Mouse (Mus musculus) right cerebral cortex, postnatal 10 days (tissue): ENCODE results near the gene Pom121.

Experiments
- DNase-seq, 2 experiments: peaks; one replicate each; pipeline ENCODE4 v3.0.0; 2021; ENCODE audit warnings: low spot score in 2 of 2

The Pom121 gene

DNA sequence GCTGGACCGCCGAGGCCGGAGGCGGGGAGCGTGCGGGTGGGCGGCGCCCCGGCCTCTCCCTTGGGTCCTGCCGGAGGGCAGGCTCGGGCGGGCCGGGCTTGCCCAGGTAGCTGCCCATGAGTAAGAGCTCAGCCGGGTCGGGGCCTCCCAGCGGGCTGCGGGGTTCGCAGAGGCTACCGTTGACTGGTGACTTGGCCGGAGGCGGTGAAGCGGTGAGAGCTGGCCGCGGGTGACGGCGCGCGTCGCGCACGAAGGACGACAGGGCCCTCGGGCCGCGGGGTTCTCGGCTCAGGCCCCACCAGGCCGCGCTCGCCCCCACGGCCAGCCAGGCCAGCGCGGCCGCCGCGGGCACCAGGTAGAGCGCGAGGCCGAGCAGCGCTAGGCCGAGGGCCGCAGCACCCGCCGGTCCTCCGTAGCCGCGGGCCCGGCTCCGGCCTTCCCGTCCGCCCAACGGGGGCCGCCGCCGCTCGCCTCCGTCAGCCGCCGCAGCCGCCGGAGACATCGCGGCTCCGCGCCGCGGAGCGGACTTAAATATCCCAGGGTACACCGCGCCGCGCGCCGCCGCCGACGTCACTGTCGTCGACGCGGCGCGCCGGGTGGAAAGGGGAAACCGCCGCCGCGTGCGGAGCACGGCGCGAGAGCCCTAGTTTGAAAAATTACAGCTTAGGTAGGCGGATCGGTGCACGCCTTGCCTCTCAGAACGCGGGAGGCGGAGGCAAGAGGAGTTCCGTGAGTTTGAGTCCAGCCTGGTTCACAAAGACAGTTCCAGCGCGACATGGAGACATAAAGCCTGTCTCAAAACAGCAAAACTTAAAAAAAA is at the start of gene Pom121:
TSS of gene Pom121 (minus strand) at position 543 of the 820 bp plus-strand sequence.
- peak; percentile 90 to 91 for DNase-seq

DNA sequence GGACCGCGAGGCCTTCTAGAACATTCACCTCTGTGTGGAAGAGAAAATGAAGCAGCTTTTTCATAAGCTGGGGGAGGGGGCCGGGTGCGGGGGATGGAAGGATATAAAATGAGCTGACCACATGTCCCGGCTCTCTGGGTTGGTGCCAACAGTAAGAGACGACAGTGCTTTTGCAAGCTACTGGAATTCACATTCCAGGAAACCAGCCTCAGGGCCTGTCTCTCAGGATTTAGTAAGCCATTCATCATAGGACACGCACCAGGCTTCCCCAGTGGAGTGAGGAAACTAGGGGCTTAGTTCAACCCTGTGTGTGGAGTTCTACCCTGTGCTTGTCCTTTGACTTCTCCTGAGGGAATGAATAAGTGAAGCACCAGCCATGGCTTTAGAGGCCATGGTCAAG is 48.1 kb upstream of the Pom121 start:
- no peak for DNase-seq

- no peak for DNase-seq
Observed at GRCm38 (mm10) chr5:135435039-135435438, 40.7 kb upstream of the Pom121 start.

DNA sequence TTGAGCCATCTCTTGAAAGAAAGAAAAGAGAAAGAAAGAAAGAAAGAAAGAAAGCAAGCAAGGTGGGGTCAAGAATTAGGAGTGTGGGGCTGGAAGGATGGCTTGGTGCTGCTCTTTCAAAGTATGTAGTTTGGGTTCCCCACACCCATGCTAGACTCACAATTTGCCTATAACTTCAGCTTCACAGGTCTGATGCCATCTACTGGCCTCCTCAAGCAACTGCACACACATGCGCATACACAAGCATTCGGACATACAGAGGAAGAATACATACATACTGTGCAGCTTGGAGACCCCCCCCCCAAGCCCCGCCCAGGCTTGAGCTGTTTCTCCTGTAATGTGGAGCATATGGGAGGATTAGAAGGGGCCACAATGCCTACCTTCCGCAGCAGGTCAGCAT is 39.5 kb upstream of the Pom121 start:
- DNase-seq = no peak

DNA sequence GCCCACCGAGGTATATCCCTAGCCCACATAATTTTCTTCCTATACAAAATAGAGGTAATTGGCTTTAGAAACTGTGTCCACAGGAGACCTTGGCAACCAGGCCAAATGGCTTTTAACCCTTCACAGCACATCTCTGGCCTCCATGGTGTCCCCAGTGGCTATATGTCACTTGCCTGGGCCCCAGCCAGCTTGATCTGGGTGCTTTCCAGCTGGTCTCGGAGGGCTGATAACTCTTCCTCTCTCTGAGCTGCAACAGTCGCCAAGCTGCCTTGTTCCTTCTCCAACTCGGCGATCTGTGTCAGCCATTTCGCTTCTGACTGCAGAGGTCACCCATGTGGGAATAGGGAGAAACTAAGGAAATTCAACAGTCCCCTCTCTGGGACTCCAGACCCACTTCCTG is 36.8 kb upstream of the Pom121 start:
- no peak for DNase-seq

- no peak for DNase-seq
Observed at GRCm38 (mm10) chr5:135428786-135429185, 34.4 kb upstream of the Pom121 start.

DNA sequence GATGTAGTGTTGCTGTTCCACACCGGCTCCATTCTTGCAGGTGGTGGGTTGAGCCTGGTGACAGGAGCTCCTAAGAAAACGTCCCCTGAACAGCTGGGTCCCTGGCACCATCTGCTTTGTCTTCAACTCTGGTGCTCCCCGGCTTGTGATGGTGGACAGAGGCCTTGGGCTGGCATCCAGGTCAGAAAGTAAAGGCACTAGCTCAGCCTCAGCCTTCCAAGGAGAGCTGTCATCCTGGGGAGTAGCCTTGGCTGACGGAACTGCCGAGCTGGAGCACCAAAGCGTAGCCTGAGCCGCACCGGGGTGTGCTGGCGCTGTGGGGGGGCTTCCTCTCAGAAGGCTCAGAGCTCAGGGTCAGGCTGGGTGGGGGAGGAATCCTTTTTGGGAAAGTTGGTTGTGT is 15.9 kb upstream of the Pom121 start:
- no peak for DNase-seq

DNA sequence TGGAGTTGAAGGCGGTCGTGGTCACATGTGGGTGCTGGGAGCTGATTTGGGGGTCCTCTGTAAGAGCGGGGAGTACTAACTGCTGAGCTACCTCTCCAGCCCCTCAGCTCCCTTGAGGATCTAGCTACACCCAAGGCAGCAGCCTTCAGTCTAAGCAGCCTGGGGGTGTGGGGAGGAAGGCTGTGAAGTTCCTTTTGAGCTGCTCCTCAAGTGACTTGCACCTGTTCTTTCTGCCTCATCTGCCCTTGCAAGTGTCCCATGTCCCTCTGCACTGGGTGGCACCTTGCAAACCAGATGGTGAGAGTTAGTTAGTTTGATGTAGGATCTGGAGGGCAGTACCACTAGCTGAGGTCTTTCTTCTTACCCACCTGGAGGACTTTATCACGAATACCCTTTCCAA is 13.8 kb upstream of the Pom121 start:
- DNase-seq = no peak

DNA sequence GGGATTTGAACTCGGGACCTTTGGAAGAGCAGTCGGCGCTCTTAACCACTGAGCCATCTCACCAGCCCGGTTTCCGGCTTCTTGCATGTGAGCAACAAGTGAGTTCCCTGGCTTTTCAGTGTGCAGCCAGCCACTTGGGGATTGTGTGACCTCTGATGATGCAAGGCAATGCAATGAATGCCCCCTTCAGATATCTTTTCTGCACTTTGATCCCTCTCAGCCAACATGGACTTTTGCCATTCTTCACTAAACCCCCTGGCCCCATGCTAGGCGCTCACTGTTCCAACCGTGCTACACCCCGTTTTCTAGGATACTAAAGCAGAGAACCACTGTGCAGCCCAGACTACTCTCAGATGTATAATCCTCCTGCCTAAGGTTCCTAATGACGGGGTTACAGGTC is 11.1 kb upstream of the Pom121 start:
- DNase-seq = no peak

GRCm38 (mm10) chr5:135404623-135405022 is 10.3 kb upstream of the Pom121 start:
- DNase-seq = peak; percentile 88 to 94

DNA sequence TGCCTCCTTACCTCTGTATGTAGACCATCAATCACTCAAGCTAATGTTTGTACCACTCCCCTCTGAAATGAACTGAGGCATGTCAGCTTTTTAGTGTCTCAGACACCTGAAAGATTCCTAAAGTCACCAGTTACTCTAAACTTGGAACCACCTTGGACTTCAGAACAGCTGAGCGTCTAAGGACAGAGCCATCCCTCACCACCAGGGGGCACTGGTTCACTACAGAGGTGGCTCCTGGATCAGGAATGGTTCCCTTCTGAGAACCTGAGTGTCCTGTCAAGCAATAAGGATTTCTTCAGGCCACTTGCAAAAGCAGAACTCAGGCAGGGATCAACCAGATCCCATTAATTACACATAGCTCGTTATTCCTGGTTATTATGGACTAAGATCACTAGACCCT is 5.9 kb upstream of the Pom121 start:
- peak; percentile 74 to 87 for DNase-seq

DNA sequence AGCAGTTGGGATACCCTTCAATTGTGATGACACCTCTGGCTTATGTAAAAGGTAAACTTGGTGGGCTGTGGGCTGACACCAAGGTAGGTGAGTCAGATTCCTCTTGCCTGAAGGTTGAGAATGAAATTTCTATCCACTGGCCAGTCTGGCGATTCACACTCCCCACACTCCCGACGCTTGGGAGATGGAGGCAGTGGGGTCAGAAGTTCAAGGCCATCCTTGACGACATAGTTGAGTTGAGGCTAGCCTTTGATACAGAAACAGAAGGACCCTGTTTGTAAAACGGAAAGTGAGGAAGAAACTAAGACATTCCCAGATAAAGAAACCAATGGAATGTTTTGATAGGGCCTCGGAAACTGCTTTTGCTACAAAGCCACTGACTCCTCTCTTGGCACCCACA is 5.0 kb upstream of the Pom121 start:
- no peak for DNase-seq

DNA sequence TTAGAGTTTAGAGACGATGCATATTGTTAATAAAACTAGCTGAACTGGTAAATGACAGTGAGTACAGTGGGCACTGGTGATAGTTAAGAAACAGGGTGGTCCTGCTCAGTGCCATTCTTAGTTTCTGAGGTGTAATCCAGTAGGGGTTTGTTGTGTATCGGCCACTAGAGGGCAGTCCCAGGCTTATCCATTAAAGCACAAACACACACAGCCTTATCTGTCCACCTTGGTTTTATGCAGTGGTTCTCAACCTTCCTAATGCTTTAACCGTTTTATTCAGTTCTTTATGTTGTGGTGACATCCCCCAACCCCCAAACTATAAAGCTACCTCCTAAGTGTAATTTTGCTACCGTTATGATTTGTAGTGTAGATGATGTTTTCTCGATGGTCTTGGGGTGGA is 1.5 kb upstream of the Pom121 start:
- DNase-seq = peak in 1 of 2 experiments; percentile 68

- DNase-seq = no peak
Observed at GRCm38 (mm10) chr5:135383771-135384170, 10.6 kb downstream of the Pom121 start.

DNA sequence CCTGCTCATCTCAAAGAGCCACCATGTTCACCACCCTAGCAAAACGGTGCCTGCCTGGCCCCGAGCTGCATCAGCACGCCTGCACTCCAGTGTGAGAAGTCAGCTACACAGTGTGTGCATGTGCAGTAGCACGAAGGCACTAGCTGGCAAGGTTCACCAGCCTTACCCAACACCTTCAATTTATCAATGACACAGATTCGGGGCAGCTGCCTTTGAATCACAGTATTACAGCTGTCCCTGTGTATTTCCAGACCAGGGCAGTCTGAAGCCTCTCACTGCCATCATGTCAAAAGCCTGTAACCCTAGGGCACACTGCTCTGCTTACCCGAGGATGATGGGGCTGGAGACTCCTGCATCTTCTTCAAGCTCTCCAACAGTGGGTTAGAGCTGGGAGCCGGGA is 11.6 kb downstream of the Pom121 start:
- DNase-seq = no peak

DNA sequence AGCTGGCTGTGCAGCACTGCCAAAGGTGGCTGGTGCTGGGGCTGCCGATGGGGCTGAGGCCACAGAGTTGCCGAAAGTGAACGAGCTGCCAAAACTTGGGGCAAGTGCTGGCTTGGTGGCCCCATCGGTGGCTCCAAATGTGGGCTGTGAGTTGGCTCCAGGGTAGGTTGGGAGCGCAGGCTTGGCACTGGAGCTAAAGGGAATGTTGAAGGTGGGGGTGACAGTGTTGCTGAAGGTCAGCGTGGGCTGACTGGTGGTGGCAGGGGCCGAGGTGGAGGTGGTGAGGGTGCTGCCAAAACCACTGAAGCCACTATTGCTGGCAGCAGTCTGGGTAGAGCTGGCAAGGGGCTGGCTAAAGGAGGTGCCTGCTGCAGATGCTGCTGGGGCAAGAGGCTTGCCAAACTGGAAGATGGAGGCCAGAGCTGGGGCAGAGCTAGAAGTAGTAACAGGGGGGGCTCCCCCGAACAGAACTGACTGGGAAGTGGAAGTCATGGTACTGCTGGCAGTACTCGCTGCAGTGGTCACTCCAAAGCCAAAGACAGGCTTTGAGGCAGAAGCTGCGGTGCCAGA is 12.9 kb downstream of the Pom121 start:
- DNase-seq = no peak

- DNase-seq = no peak
Observed at GRCm38 (mm10) chr5:135380681-135381080, 13.7 kb downstream of the Pom121 start.

DNA sequence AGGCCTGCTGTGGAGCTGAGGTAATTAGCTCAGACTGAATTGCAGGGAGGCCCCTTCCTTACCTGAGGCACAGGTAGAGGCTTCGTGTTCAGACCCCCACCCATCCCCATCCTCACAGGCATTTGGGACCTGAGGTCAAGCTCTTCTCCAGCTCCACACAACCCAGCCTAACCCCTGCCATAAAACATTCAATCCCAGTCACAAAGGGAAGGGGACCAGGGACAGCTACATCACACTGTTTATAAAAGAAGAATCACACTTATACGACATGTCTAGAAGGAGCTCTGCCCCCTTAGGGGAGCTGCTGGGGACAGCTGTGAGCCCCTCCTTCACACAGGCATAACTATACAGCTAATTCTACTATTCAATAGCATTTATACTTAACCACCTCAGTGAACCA is 18.0 kb downstream of the Pom121 start:
- no peak for DNase-seq

GRCm38 (mm10) chr5:135375167-135375566 is 19.2 kb downstream of the Pom121 start:
- peak in 1 of 2 experiments; percentile 60 for DNase-seq

- no peak for DNase-seq
Observed at GRCm38 (mm10) chr5:135373601-135374000, 20.7 kb downstream of the Pom121 start.

GRCm38 (mm10) chr5:135371195-135371594 is 23.2 kb downstream of the Pom121 start:
- DNase-seq = no peak

DNA sequence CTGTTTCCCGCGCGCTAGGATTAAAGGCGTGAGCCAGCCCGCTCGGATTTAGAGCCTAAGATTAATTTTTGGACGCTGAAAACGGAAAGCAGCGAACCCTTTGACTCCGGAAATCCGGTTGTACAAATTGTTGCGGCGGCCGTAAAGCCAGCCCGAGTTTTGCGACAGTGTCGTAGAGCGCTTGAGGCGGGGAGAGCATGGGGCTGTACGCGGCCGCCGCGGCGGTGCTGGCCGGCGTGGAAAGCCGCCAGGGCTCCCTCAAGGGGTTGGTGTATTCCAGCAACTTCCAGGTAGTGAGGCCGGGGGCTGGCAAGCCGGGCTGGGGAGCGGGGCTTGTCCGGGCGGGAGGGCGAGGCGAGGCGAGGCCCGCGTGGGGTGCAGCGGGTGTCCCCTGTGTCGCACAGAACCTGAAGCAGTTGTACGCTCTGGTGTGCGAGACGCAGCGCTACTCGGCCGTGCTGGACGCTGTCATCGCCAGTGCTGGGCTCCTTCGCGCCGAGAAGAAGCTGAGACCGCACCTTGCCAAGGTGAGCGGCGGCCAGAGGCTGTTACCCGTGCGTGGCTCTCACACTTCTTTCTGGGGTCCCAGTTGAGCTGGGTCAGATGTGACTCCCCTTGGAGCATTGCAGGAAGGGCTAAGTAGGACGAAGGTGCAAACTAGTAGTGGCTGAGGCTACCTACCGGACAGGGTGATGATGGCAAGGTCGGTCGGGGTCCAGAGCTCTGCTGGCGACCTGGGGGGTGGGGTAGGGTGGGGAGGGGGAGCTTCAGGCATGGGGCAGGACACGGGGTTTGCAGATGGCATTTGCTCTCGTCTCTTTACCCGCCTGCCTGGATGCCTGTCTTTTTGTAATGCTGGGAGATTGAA is 24.3 kb downstream of the Pom121 start, which contains the start of gene Nsun5:
TSS of gene Nsun5 (plus strand) at position 167 of the 868 bp plus-strand sequence.
- DNase-seq = peak; percentile 96 to 97
